Mouse (Mus musculus) embryonic fibroblast, embryonic 13.5 days (primary cell): Measurements from ENCODE around the gene Rassf8.

Experiments used
- CTCF ChIP-seq: IDR thresholded peaks from 2 replicates; pipeline ENCODE4 v1.5.1; 2011; ENCODE audit warnings: mild to moderate bottlenecking, control low read depth, low read length, moderate library complexity, borderline replicate concordance; ENCODE audit not compliant: insufficient read depth
- POLR2A ChIP-seq: IDR thresholded peaks from 2 replicates; pipeline ENCODE4 v1.6.1; 2011; ENCODE audit warnings: low read depth, mild to moderate bottlenecking, control low read depth, low read length, moderate library complexity

DNA sequence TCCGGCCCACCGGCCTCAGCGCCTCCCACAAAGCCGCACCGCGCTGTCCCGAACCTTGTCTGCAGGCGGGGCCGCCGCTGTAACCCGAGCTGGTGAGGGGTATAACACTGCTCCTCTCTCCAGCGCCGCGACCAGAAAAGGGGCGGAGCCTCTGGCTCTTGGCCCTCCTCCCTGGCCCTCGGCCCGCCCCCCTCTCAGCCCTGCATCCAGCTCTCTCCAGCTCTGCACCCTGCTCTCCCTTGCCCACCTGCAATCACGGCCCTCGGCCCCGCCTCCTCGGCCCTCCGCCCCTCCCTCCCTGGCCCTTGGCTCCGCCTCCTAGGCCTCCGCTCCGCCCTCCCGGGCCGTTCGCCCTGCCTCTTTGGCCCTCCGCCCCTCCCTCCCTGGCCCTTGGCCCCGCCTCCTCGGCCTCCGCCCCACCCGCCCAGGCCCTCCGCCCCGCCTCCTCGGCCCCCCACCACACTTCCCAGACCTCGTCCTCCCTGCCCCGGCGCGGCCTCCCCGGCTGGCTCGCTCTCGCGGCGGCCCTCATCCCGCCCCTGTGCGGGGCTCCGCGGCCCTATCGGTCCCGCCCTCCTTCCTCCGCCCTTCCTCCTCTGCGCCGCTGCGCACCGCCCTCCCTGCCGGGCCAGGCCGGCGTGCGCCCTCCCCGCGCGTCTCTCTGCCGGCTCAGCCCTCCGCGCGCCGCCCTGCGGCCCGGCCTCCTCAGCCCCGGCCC lies at the start of gene Rassf8:
- TF ChIP-seq POLR2A = peak; percentile 70
- TF ChIP-seq CTCF = no peak
